Mouse (Mus musculus) adrenal gland (tissue): Measurements from ENCODE around the gene Hmgcr.
"Not testable (repeated sequence)": the region's sequence is repeated elsewhere in the genome, so short reads cannot be mapped to it uniquely, and the experiment has no call there.

ENCODE experiments used
- intact Hi-C: fragments of 180-260 bp; cut with DNase I; formaldehyde crosslinking; loops from one replicate; pipeline ENCODE4 v1.15.1; 2025

Hmgcr gene

GRCm38 (mm10) chr13:96671078-96671905, 556 bp upstream of the Hmgcr start:
- intact Hi-C loops, result no loop called here

GRCm38 (mm10) chr13:96670019-96670405, 724 bp downstream of the Hmgcr start:
- intact Hi-C loops, result no loop called here

GRCm38 (mm10) chr13:96664419-96664974, 6.2 kb downstream of the Hmgcr start:
- intact Hi-C loops, result no loop called here

- intact Hi-C loops, result not testable (repeated sequence)
Observed at GRCm38 (mm10) chr13:96663120-96663519, 7.6 kb downstream of the Hmgcr start.

- intact Hi-C loops, result no loop called here
Observed at GRCm38 (mm10) chr13:96660095-96660860, 10.5 kb downstream of the Hmgcr start.

- intact Hi-C loops, result no loop called here
Observed at GRCm38 (mm10) chr13:96658936-96659335, 11.8 kb downstream of the Hmgcr start.

GRCm38 (mm10) chr13:96656673-96657072, 14.1 kb downstream of the Hmgcr start:
- intact Hi-C loops, result no loop called here

GRCm38 (mm10) chr13:96653041-96653440, 17.7 kb downstream of the Hmgcr start:
- intact Hi-C loops, result no loop called here

- intact Hi-C loops, result no loop called here
Observed at GRCm38 (mm10) chr13:96645822-96646221, 24.9 kb downstream of the Hmgcr start.

- intact Hi-C loops, result no loop called here
Observed at GRCm38 (mm10) chr13:96644168-96644567, 26.6 kb downstream of the Hmgcr start.

GRCm38 (mm10) chr13:96630396-96630795, 40.3 kb downstream of the Hmgcr start:
- intact Hi-C loops, result no loop called here

GRCm38 (mm10) chr13:96620891-96621290, 49.8 kb downstream of the Hmgcr start:
- intact Hi-C loops, result no loop called here

- intact Hi-C loops, result no loop called here
Observed at GRCm38 (mm10) chr13:96614615-96615014, 56.1 kb downstream of the Hmgcr start.

GRCm38 (mm10) chr13:96604242-96604641, 66.5 kb downstream of the Hmgcr start:
- intact Hi-C loops, result no loop called here

- intact Hi-C loops, result no loop called here
Observed at GRCm38 (mm10) chr13:96599182-96599581, 71.6 kb downstream of the Hmgcr start.
